Mouse (Mus musculus) midbrain, embryonic 11.5 days (tissue): ENCODE measurements around the gene Tmem121. TPM values are rescaled to one million over a fixed set of nuclear protein-coding genes. Genes with fewer than 3 reads are reported as not detected.

ENCODE experiments used
- ATAC-seq: fragments of 200-750 bp; cut with Nextera tagmentation; 2 replicates; pipeline ENCODE4 v1.8.0; 2017; ENCODE audit warnings: moderate TSS enrichment, moderate library complexity; ENCODE audit not compliant: low FRiP score
- DNase-seq: peaks from one replicate; pipeline ENCODE4 v3.0.0; 2015; ENCODE audit warnings: low spot score; ENCODE audit errors: missing footprints
- H3K27ac ChIP-seq: fragments of 300-500 bp; sonication (generic); 2 replicates; pipeline ENCODE4 v1.5.1; 2014; ENCODE audit warnings: low read depth, low read length
- H3K27me3 ChIP-seq: fragments of 300-500 bp; sonication (generic); 2 replicates; pipeline ENCODE4 v1.6.1; 2014; ENCODE audit warnings: mild to moderate bottlenecking, low read length, moderate library complexity, mixed read lengths; ENCODE audit not compliant: control insufficient read depth, insufficient read depth
- H3K36me3 ChIP-seq: fragments of 300-500 bp; sonication (generic); 2 replicates; pipeline ENCODE4 v1.6.1; 2014; ENCODE audit warnings: mild to moderate bottlenecking, low read length, moderate library complexity, mixed read lengths; ENCODE audit not compliant: control insufficient read depth, insufficient read depth
- H3K4me1 ChIP-seq: fragments of 300-500 bp; sonication (generic); 2 replicates; pipeline ENCODE4 v1.6.1; 2014; ENCODE audit warnings: low read length; ENCODE audit not compliant: control insufficient read depth, insufficient read depth
- H3K4me2 ChIP-seq: fragments of 300-500 bp; sonication (generic); 2 replicates; pipeline ENCODE4 v1.6.1; 2014; ENCODE audit warnings: mild to moderate bottlenecking, moderate library complexity
- H3K4me3 ChIP-seq: fragments of 300-500 bp; sonication (generic); 2 replicates; pipeline ENCODE4 v1.5.1; 2014; ENCODE audit warnings: low read depth, low read length
- H3K9ac ChIP-seq: fragments of 300-500 bp; sonication (generic); 2 replicates; pipeline ENCODE4 v1.6.1; 2014; ENCODE audit warnings: low read length
- H3K9me3 ChIP-seq: fragments of 300-500 bp; sonication (generic); 2 replicates; pipeline ENCODE4 v1.6.1; 2016; ENCODE audit warnings: low read length; ENCODE audit not compliant: control insufficient read depth
- WGBS: fragments of 180-500 bp; shearing (Covaris S2); extraction: QIAGEN DNeasy Blood & Tissue Kit; methylation state at CpG from one replicate; pipeline ENCODE4 v1.1.7; 2014; 5-methylcytosine and 5-hydroxymethylcytosine counted together
- polyA plus RNA-seq: library from polyadenylated mRNA; unstranded; fragments of >200 nt; fragmentation: Nextera tagmentation; extraction: Ambion mirVana; gene quantifications from 2 replicates; pipeline ENCODE4 v1.2.1, GENCODE M21; 2014

The Tmem121 gene
- polyA plus RNA-seq: 11.5 and 13.1 TPM in 2 replicates

- peak within 1 kb of the TSS; percentile 77 for H3K4me2 ChIP-seq
- no peaks in the 10 kb centered on the region for H3K9me3 ChIP-seq
- ATAC-seq: peak; percentile 79
- H3K27ac ChIP-seq: no peak within 1 kb of the TSS; the same call in 1 of the 2 replicates
- peaks cover 10% of the 10 kb centered on the region for H3K36me3 ChIP-seq
- H3K27me3 ChIP-seq: peaks cover 2% of the 10 kb centered on the region; the same call in 1 of the 2 replicates
- peak; percentile 93 for DNase-seq
- H3K4me1 ChIP-seq: peaks cover 17% of the 10 kb centered on the region
- peak within 1 kb of the TSS; percentile 82 for H3K9ac ChIP-seq
- WGBS: 1% methylated on average over 62 of the region's 63 CpGs
- H3K4me3 ChIP-seq: peak within 1 kb of the TSS; percentile 72
These were observed at the start of gene Tmem121 for GRCm38 (mm10) chr12:113185442-113186291. Tmem121 (plus strand) TSS chr12:113185930.

- Histone ChIP-seq H3K4me3 (no peak overlapping the region), H3K27ac (no peak overlapping the region), H3K9me3 (no peaks in the 10 kb centered on the region), H3K36me3 (peaks cover 47% of the 10 kb centered on the region), H3K4me1 (peaks cover 23% of the 10 kb centered on the region), H3K9ac (no peak overlapping the region), H3K4me2 (no peak overlapping the region), H3K27me3 (no peaks in the 10 kb centered on the region)
- 80% methylated on average over 17 of the region's 17 CpGs for WGBS
- DNase-seq (no peak), ATAC-seq (no peak)
These were observed 49.2 kb upstream of the Tmem121 start for GRCm38 (mm10) chr12:113136492-113137020.

GRCm38 (mm10) chr12:113137260-113138213, 48.2 kb upstream of the Tmem121 start:
- WGBS: 89% methylated on average over 18 of the region's 18 CpGs
- ATAC-seq: no peak
- Histone ChIP-seq H3K4me3 (no peak overlapping the region), H3K4me2 (no peak overlapping the region), H3K9ac (no peak overlapping the region), H3K9me3 (no peaks in the 10 kb centered on the region), H3K27ac (no peak overlapping the region), H3K36me3 (peaks cover 39% of the 10 kb centered on the region), H3K4me1 (peaks cover 33% of the 10 kb centered on the region), H3K27me3 (no peaks in the 10 kb centered on the region)
- no peak for DNase-seq

- H3K4me1 ChIP-seq: peaks cover 40% of the 10 kb centered on the region
These were observed 47.4 kb upstream of the Tmem121 start for GRCm38 (mm10) chr12:113138291-113138690.

GRCm38 (mm10) chr12:113138901-113139864, 46.5 kb upstream of the Tmem121 start:
- Histone ChIP-seq H3K4me2 (peak overlapping the region; percentile 61), H3K4me3 (peak overlapping the region; percentile 67), H3K36me3 (peaks cover 25% of the 10 kb centered on the region), H3K27ac (peak overlapping the region; percentile 90), H3K9me3 (no peaks in the 10 kb centered on the region), H3K4me1 (peaks cover 40% of the 10 kb centered on the region), H3K27me3 (no peaks in the 10 kb centered on the region), H3K9ac (peak overlapping the region; percentile 80)
- 38% methylated on average over 11 of the region's 11 CpGs for WGBS
- peak; percentile 4 for ATAC-seq
- peak; percentile 94 for DNase-seq

More at GRCm38 (mm10) chr12:113138291-113138690, 47.4 kb upstream of the Tmem121 start:
- Histone ChIP-seq H3K9me3 (no peaks in the 10 kb centered on the region), H3K36me3 (peaks cover 33% of the 10 kb centered on the region), H3K27me3 (no peaks in the 10 kb centered on the region), H3K4me2 (no peak overlapping the region), H3K9ac (peak overlapping the region; percentile 32; the same call in 1 of the 2 replicates), H3K27ac (peak overlapping the region; percentile 90; the same call in 1 of the 2 replicates), H3K4me3 (no peak overlapping the region)
- 87% methylated on average over 6 of the region's 6 CpGs for WGBS
- DNase-seq (no peak), ATAC-seq (no peak)

GRCm38 (mm10) chr12:113139908-113140615, 45.7 kb upstream of the Tmem121 start, which contains the start of gene Crip2:
Crip2 (plus strand) TSS chr12:113140236.
- Histone ChIP-seq H3K36me3 (peaks cover 21% of the 10 kb centered on the region), H3K9me3 (no peaks in the 10 kb centered on the region), H3K4me2 (peak within 1 kb of the TSS; percentile 61), H3K27me3 (no peaks in the 10 kb centered on the region), H3K27ac (peak within 1 kb of the TSS; percentile 90), H3K4me1 (peaks cover 40% of the 10 kb centered on the region), H3K9ac (peak within 1 kb of the TSS; percentile 80), H3K4me3 (peak within 1 kb of the TSS; percentile 67)
- under 1% methylated on average over 65 of the region's 68 CpGs for WGBS
- peak; percentile 91 for ATAC-seq
- peak; percentile 99 for DNase-seq

- under 1% methylated on average over 49 of the region's 49 CpGs for WGBS
- H3K9me3 ChIP-seq: no peaks in the 10 kb centered on the region
- H3K27me3 ChIP-seq: no peaks in the 10 kb centered on the region; the same call in 1 of the 2 replicates
- DNase-seq (peak; percentile 94), ATAC-seq (peak; percentile 6)
- peak overlapping the region; percentile 90; the same call in 1 of the 2 replicates for H3K27ac ChIP-seq
- H3K4me1 ChIP-seq: peaks cover 40% of the 10 kb centered on the region
- peaks cover 15% of the 10 kb centered on the region for H3K36me3 ChIP-seq
- H3K4me3 ChIP-seq: peak overlapping the region; percentile 67
- H3K4me2 ChIP-seq: peak overlapping the region; percentile 61
- H3K9ac ChIP-seq: peak overlapping the region; percentile 80
These were observed 44.9 kb upstream of the Tmem121 start for GRCm38 (mm10) chr12:113140616-113141411.
